Comparison of ENCODE assay signal across 8 mouse cellular contexts in the genomic region with DNA sequence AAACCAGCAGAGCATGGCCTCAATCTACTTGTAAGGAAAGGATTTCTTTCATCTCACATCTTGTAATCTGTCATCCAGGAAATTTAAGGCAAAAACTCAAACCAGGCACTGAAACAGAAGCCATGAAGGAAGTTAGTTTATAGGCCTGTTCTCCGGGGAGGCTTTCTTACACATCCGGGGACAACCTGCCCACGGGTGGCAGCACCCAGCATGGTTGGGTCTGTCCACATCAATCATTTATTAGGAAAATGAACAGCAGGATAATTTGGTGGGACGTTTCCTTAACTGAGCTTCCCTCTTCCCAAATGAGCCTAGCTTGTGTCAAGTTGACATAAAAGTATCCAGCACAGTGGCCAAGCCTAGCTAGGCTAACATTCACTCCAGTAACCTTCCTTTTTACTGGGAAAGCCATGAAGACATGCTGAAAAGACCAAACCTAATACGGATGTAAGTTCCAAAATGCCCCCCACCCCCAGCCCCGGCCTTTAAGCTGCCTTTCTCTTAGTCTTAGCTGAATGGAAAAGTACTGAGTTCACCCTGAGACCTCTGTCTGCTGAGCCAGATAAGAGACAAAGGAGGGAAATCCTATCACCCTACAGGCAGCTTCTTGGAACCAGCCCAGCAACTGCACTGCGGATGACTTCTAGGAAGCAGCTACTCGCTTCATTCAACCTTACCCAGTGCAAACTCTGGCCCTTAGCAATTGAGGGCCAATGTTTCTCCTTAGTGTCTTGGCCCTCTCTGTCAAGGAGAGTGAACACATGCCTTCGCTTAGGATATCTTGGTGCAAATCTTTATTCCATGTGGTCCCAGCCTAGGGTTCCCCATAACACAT. TPM values are rescaled to one million over a fixed set of nuclear protein-coding genes. Genes with fewer than 3 reads are reported as not detected.
DNase-seq lines count a peak whose midpoint lies in the region; ATAC-seq and TF ChIP-seq lines count a peak whose summit lies in the region.

No protein-coding gene starts in this region.

- no peaks in the 10 kb centered on the region for H3K36me3 ChIP-seq in embryonic facial prominence, embryonic 13.5 days

- WGBS in embryonic facial prominence, embryonic 13.5 days: 58% methylated on average over 9 of the region's 9 CpGs
- 37% methylated on average over 9 of the region's 9 CpGs for WGBS in lung, adult 2 months

- no peak overlapping the region for H3K4me3 ChIP-seq in embryonic facial prominence, embryonic 13.5 days
- H3K4me3 ChIP-seq in lung, adult 2 months (replicated peaks; ENCODE audit: extremely low read depth, low read depth, low read length): no peak overlapping the region

- no peaks in the 10 kb centered on the region for H3K27me3 ChIP-seq in embryonic facial prominence, embryonic 13.5 days

- H3K9me3 ChIP-seq in embryonic facial prominence, embryonic 13.5 days: no peaks in the 10 kb centered on the region

- DNase-seq in adrenal gland, adult 8-10 months: peak; percentile 34
- peak; percentile 32 for DNase-seq in lung, adult 2 months
- DNase-seq in testis, postnatal 10 days (ENCODE audit: low spot score): no peak
- DNase-seq in cerebellum, adult 11 months: no peak
- no peak for DNase-seq in MN1 (ENCODE audit: low spot score)

- H3K27ac ChIP-seq in embryonic facial prominence, embryonic 13.5 days: peak overlapping the region; percentile 7; the same call in 1 of the 2 replicates

- no peak overlapping the region for H3K9ac ChIP-seq in embryonic facial prominence, embryonic 13.5 days

- no peak for ATAC-seq in embryonic facial prominence, embryonic 13.5 days (ENCODE audit: insufficient number of reproducible peaks, insufficient read depth, low FRiP score, low TSS enrichment, low read depth)
- ATAC-seq in hematopoietic stem cell, adult 5-6 weeks (replicated peaks in 1 of 2; ENCODE audit: insufficient read depth in 1 of 2, low FRiP score in 2 of 2, low TSS enrichment in 1 of 2, low read depth in 1 of 2, poor library complexity in 2 of 2, severe bottlenecking in 2 of 2): peak; percentile 65 to 74
- no peak for ATAC-seq in frontal cortex, adult (ENCODE audit: low TSS enrichment)

- no peak overlapping the region for H3K4me2 ChIP-seq in embryonic facial prominence, embryonic 13.5 days

- H3K4me1 ChIP-seq in embryonic facial prominence, embryonic 13.5 days: 0 out of 2 replicates have a peak, but pooled peaks cover 6% of the 10 kb centered on the region
- peaks cover 3% of the 10 kb centered on the region; the same call in 1 of the 2 replicates for H3K4me1 ChIP-seq in lung, adult 2 months (ENCODE audit: control insufficient read depth, insufficient read depth, low read length)

- TF ChIP-seq POLR2A in lung, adult 2 months (IDR thresholded peaks at IDR 0.05; ENCODE audit: borderline replicate concordance, extremely low read depth, low read depth, low read length): no peak

- TF ChIP-seq CTCF in lung, adult 2 months (IDR thresholded peaks at IDR 0.05; ENCODE audit: insufficient read depth, low read length): no peak

RNA-seq across cellular contexts. Expression of gene N4bp2, which starts 31.9 kb away (rescaled TPM):
- 10 to 100 TPM; 14.0 to 16.9 (median 14.9) TPM for total RNA-seq in adrenal gland, adult 8-10 months (2022)
- 33.5 and 34.2 TPM in 2 replicates for polyA plus RNA-seq in embryonic facial prominence, embryonic 13.5 days (2015; fragmentation: Nextera tagmentation; extraction: Ambion mirVana)
- 50.7 and 69.6 TPM in 2 replicates for total RNA-seq in hematopoietic stem cell, adult 5-6 weeks (2017)
- 3.6 and 3.7 TPM in 2 replicates for polyA plus RNA-seq in lung, adult 2 months (2012; rRNA removed)

RNA-seq across cellular contexts. Expression of gene Pds5a, which starts 33.3 kb away (rescaled TPM):
- 100 to 1,000 TPM in 3 of 4 experiments, 10 to 100 TPM in 1; 82.9 to 122 (median 111) TPM for total RNA-seq in adrenal gland, adult 8-10 months (2022)
- 80.2 and 89.0 TPM in 2 replicates for polyA plus RNA-seq in embryonic facial prominence, embryonic 13.5 days (2015; fragmentation: Nextera tagmentation; extraction: Ambion mirVana)
- 289 and 306 TPM in 2 replicates for total RNA-seq in hematopoietic stem cell, adult 5-6 weeks (2017)
- polyA plus RNA-seq in lung, adult 2 months (2012; rRNA removed): 12.7 and 19.4 TPM in 2 replicates

Comparison
In these comparisons a context has a peak if more than half of its experiments do, and no peak if none do; other contexts are left out.
1. DNase-seq: peak in adrenal gland, adult 8-10 months (single experiment) and lung, adult 2 months (single experiment); none in testis, postnatal 10 days (single experiment), cerebellum, adult 11 months (single experiment) and MN1 (single experiment).
2. ATAC-seq: peak in hematopoietic stem cell, adult 5-6 weeks (2 of 2); none in embryonic facial prominence, embryonic 13.5 days (single experiment) and frontal cortex, adult (single experiment).